9 mouse cellular contexts compared by ENCODE assay signal in genomic region chr14:31656857-31657645, GRCm38 (mm10). TPM values are rescaled to one million over a fixed set of nuclear protein-coding genes. Genes with fewer than 3 reads are reported as not detected.
DNase-seq lines count a peak whose midpoint lies in the region; ATAC-seq lines count a peak whose summit lies in the region.
"Had no signal": no experiment of that assay in that cellular context is flagged by ENCODE, and none has a peak within 500 bp of the region (broad histone marks: within the 10 kb centered on the region; RNA-seq: fewer than 3 reads in every experiment).

No protein-coding gene starts in this region.

- ATAC-seq in activated CD4-positive, CD25-positive, alpha-beta regulatory T cell, adult 4 months = peak; percentile 68
- no peak for ATAC-seq in heart, embryonic 13.5 days (ENCODE audit: extremely low read depth, insufficient number of reproducible peaks, low FRiP score, low TSS enrichment)

- H3K9me3 ChIP-seq in heart, embryonic 13.5 days = no peaks in the 10 kb centered on the region
- H3K9me3 ChIP-seq: embryonic facial prominence, embryonic 12.5 days had no signal

- H3K9ac ChIP-seq in heart, embryonic 13.5 days = no peak overlapping the region
- H3K9ac ChIP-seq: embryonic facial prominence, embryonic 12.5 days had no signal

- H3K27me3 ChIP-seq in heart, embryonic 13.5 days (replicated peaks) = no peaks in the 10 kb centered on the region
- H3K27me3 ChIP-seq in splenic B cell, adult 2 months (ENCODE audit: control insufficient read depth, insufficient read depth, low read length, poor library complexity, severe bottlenecking) = no peaks in the 10 kb centered on the region
- H3K27me3 ChIP-seq: embryonic facial prominence, embryonic 12.5 days had no signal

- peaks cover 72% of the 10 kb centered on the region for H3K4me1 ChIP-seq in heart, embryonic 13.5 days

- H3K27ac ChIP-seq in heart, embryonic 13.5 days (replicated peaks) = peak overlapping the region; percentile 98
- H3K27ac ChIP-seq: embryonic facial prominence, embryonic 12.5 days had no signal

- H3K4me2 ChIP-seq in heart, embryonic 13.5 days = no peak overlapping the region
- H3K4me2 ChIP-seq: embryonic facial prominence, embryonic 12.5 days had no signal

- no peak overlapping the region for H3K4me3 ChIP-seq in heart, embryonic 13.5 days
- H3K4me3 ChIP-seq: embryonic facial prominence, embryonic 12.5 days had no signal

- DNase-seq in layer of hippocampus, adult 18-20 months (ENCODE audit: low spot score in 2 of 2) = peak; percentile 62 to 90
- no peak for DNase-seq in layer of hippocampus, adult 9-10 months (ENCODE audit: low spot score)
- DNase-seq in embryo, embryonic 11 days = peak; percentile 78
- DNase-seq in layer of hippocampus, postnatal 14 days (ENCODE audit: low spot score in 2 of 2) = peak; percentile 76 to 85
- DNase-seq in mesoderm, embryonic 11.5 days (ENCODE audit: low read depth, low spot score) = peak; percentile 78
- DNase-seq in splenic B cell, adult 2 months (ENCODE audit: low read depth, low spot score) = peak; percentile 86

- no peaks in the 10 kb centered on the region for H3K36me3 ChIP-seq in heart, embryonic 13.5 days
- H3K36me3 ChIP-seq in splenic B cell, adult 2 months (ENCODE audit: control insufficient read depth, insufficient read depth, low read length, poor library complexity, severe bottlenecking) = no peaks in the 10 kb centered on the region
- H3K36me3 ChIP-seq: embryonic facial prominence, embryonic 12.5 days had no signal

- WGBS in heart, embryonic 13.5 days = 36% methylated on average over 5 of the region's 5 CpGs

RNA-seq across cellular contexts. Expression of gene Hacl1, which starts 16.0 kb away (rescaled TPM):
- 1 to 10 TPM; 5.8 to 9.2 TPM for total RNA-seq in layer of hippocampus, adult 18-20 months (2021)
- polyA plus RNA-seq in activated CD4-positive, CD25-positive, alpha-beta regulatory T cell, adult 4 months (2017; shearing (Covaris generic)) = 10 to 100 TPM; 36.2 to 37.2 TPM
- polyA plus RNA-seq in heart, embryonic 13.5 days (2015; fragmentation: Nextera tagmentation; extraction: Ambion mirVana) = 10.2 and 10.7 TPM in 2 replicates
- total RNA-seq in layer of hippocampus, postnatal 14 days (2021) = 1 to 10 TPM; 7.7 to 9.9 TPM

RNA-seq across cellular contexts. Expression of gene Btd, which starts 16.2 kb away (rescaled TPM):
- total RNA-seq in layer of hippocampus, adult 18-20 months (2021) = 10 to 100 TPM; 10.3 TPM
- polyA plus RNA-seq in activated CD4-positive, CD25-positive, alpha-beta regulatory T cell, adult 4 months (2017; shearing (Covaris generic)) = 10 to 100 TPM; 19.7 to 29.2 TPM
- polyA plus RNA-seq in heart, embryonic 13.5 days (2015; fragmentation: Nextera tagmentation; extraction: Ambion mirVana) = 19.8 and 25.3 TPM in 2 replicates
- 10 to 100 TPM; 11.0 to 11.2 TPM for total RNA-seq in layer of hippocampus, postnatal 14 days (2021)

RNA-seq across cellular contexts. Expression of gene Gm49387, which starts 16.4 kb away (rescaled TPM):
- total RNA-seq in layer of hippocampus, adult 18-20 months (2021) = not detected
- not detected for polyA plus RNA-seq in activated CD4-positive, CD25-positive, alpha-beta regulatory T cell, adult 4 months (2017; shearing (Covaris generic))
- 2.1 TPM in 1 of 2 replicates, not detected in the other for polyA plus RNA-seq in heart, embryonic 13.5 days (2015; fragmentation: Nextera tagmentation; extraction: Ambion mirVana)
- not detected for total RNA-seq in layer of hippocampus, postnatal 14 days (2021)
